In genomic region chr11:23428301-23428700, GRCm38 (mm10) we compare ENCODE assay signal across 10 mouse cellular contexts.
"Had no signal": no experiment of that assay in that cellular context is flagged by ENCODE, and none has a peak within 500 bp of the region (broad histone marks: within the 10 kb centered on the region; RNA-seq: fewer than 3 reads in every experiment).

No protein-coding gene starts in this region.

- H3K4me3 ChIP-seq: layer of hippocampus, adult 2 months; limb, embryonic 12.5 days; midbrain, embryonic 13.5 days had no signal

- H3K9me3 ChIP-seq: limb, embryonic 12.5 days; midbrain, embryonic 13.5 days had no signal

- H3K9ac ChIP-seq: limb, embryonic 12.5 days; liver, embryonic 14.5 days; midbrain, embryonic 13.5 days had no signal

- H3K27me3 ChIP-seq: limb, embryonic 12.5 days; midbrain, embryonic 13.5 days had no signal

- DNase-seq: kidney, postnatal 10 days; kidney, postnatal 4 days; liver; lung, adult 18-20 months; right cerebral cortex, postnatal 14 days; thymus, postnatal 14 days had no signal

- H3K4me2 ChIP-seq: limb, embryonic 12.5 days; midbrain, embryonic 13.5 days had no signal

- H3K4me1 ChIP-seq: limb, embryonic 12.5 days; midbrain, embryonic 13.5 days had no signal

- ATAC-seq: midbrain, embryonic 13.5 days had no signal

- H3K27ac ChIP-seq: layer of hippocampus, adult 2 months; limb, embryonic 12.5 days; liver, embryonic 14.5 days; midbrain, embryonic 13.5 days had no signal
